Mouse (Mus musculus): ENCODE data around the gene Rdh16.

- no peak for TF ChIP-seq CTCF (IDR thresholded peaks at IDR 0.05; ENCODE audit: extremely low read depth, insufficient read depth, insufficient read length, insufficient replicate concordance)
- TF ChIP-seq POLR2A (IDR thresholded peaks at IDR 0.05; ENCODE audit: low read depth, low read length): no peak
These were observed 24.4 kb downstream of the Rdh16 start for GRCm38 (mm10) chr10:127825386-127825785.
